Mouse (Mus musculus): ENCODE results near the gene Egln3. TPM values are rescaled to one million over a fixed set of nuclear protein-coding genes. Genes with fewer than 3 reads are reported as not detected.

Gene Egln3
- 52.5 and 53.4 TPM in 2 replicates for polyA plus RNA-seq (2015; fragmentation: Nextera tagmentation; extraction: Ambion mirVana)

- peaks cover 29% of the 10 kb centered on the region for H3K4me1 ChIP-seq
- peak; percentile 87 for ATAC-seq (ENCODE audit: insufficient read depth, low FRiP score, low read depth)
- peak within 1 kb of the TSS; percentile 79 for H3K4me3 ChIP-seq (replicated peaks)
- H3K27ac ChIP-seq, result peak within 1 kb of the TSS; percentile 88
- H3K9me3 ChIP-seq, result no peaks in the 10 kb centered on the region
- peak within 1 kb of the TSS; percentile 95 for H3K4me2 ChIP-seq
- under 1% methylated on average over 25 of the region's 25 CpGs for WGBS
- H3K9ac ChIP-seq, result peak within 1 kb of the TSS; percentile 97
- no peaks in the 10 kb centered on the region for H3K36me3 ChIP-seq
- H3K27me3 ChIP-seq (replicated peaks), result no peaks in the 10 kb centered on the region
These were observed at the start of gene Egln3 for GRCm38 (mm10) chr12:54203656-54204045. TSS of gene Egln3 (minus strand) at chr12:54203860.

GRCm38 (mm10) chr12:54253449-54253848, 49.8 kb upstream of the Egln3 start:
- WGBS, result 77% methylated on average over 4 of the region's 4 CpGs
- Histone ChIP-seq H3K27ac (no peak overlapping the region), H3K36me3 (no peaks in the 10 kb centered on the region), H3K4me2 (no peak overlapping the region), H3K9ac (no peak overlapping the region), H3K4me1 (no peaks in the 10 kb centered on the region), H3K4me3 (replicated peaks) (no peak overlapping the region), H3K27me3 (replicated peaks) (no peaks in the 10 kb centered on the region), H3K9me3 (no peaks in the 10 kb centered on the region)
- ATAC-seq (ENCODE audit: insufficient read depth, low FRiP score, low read depth), result no peak

- peak; percentile 47; the same call in 1 of the 2 replicates for ATAC-seq (ENCODE audit: insufficient read depth, low FRiP score, low read depth)
- Histone ChIP-seq H3K9me3 (no peaks in the 10 kb centered on the region), H3K27me3 (replicated peaks) (no peaks in the 10 kb centered on the region), H3K4me2 (no peak overlapping the region), H3K4me3 (replicated peaks) (no peak overlapping the region), H3K4me1 (no peaks in the 10 kb centered on the region), H3K9ac (no peak overlapping the region), H3K27ac (peak overlapping the region; percentile 26; the same call in 1 of the 2 replicates), H3K36me3 (no peaks in the 10 kb centered on the region)
- 61% methylated on average over 9 of the region's 9 CpGs for WGBS
These were observed 48.3 kb upstream of the Egln3 start for GRCm38 (mm10) chr12:54251942-54252400.

GRCm38 (mm10) chr12:54247835-54248234, 44.2 kb upstream of the Egln3 start:
- Histone ChIP-seq H3K9ac (no peak overlapping the region), H3K9me3 (no peaks in the 10 kb centered on the region), H3K4me3 (replicated peaks) (no peak overlapping the region), H3K36me3 (no peaks in the 10 kb centered on the region), H3K27me3 (replicated peaks) (no peaks in the 10 kb centered on the region), H3K4me2 (no peak overlapping the region), H3K27ac (no peak overlapping the region), H3K4me1 (no peaks in the 10 kb centered on the region)
- no peak for ATAC-seq (ENCODE audit: insufficient read depth, low FRiP score, low read depth)
- 85% methylated on average over 7 of the region's 7 CpGs for WGBS

GRCm38 (mm10) chr12:54243158-54243557, 39.5 kb upstream of the Egln3 start:
- no peak overlapping the region for H3K4me3 ChIP-seq (replicated peaks)
- ATAC-seq (ENCODE audit: insufficient read depth, low FRiP score, low read depth), result no peak
- no peak overlapping the region for H3K27ac ChIP-seq
- no peak overlapping the region for H3K4me2 ChIP-seq
- no peaks in the 10 kb centered on the region for H3K9me3 ChIP-seq
- 56% methylated on average over 5 of the region's 5 CpGs for WGBS
- no peak overlapping the region for H3K9ac ChIP-seq
- H3K4me1 ChIP-seq, result no peaks in the 10 kb centered on the region
- no peaks in the 10 kb centered on the region for H3K27me3 ChIP-seq (replicated peaks)
- H3K36me3 ChIP-seq, result no peaks in the 10 kb centered on the region

- ATAC-seq (ENCODE audit: insufficient read depth, low FRiP score, low read depth), result no peak
- H3K36me3 ChIP-seq, result no peaks in the 10 kb centered on the region
- H3K27ac ChIP-seq, result no peak overlapping the region
- no peak overlapping the region for H3K4me3 ChIP-seq (replicated peaks)
- H3K27me3 ChIP-seq (replicated peaks), result no peaks in the 10 kb centered on the region
- H3K9ac ChIP-seq, result no peak overlapping the region
- WGBS, result 73% methylated on average over 6 of the region's 6 CpGs
- H3K9me3 ChIP-seq, result no peaks in the 10 kb centered on the region
- no peaks in the 10 kb centered on the region for H3K4me1 ChIP-seq
- H3K4me2 ChIP-seq, result no peak overlapping the region
These were observed 38.3 kb upstream of the Egln3 start for GRCm38 (mm10) chr12:54241976-54242375.

- 72% methylated on average over 6 of the region's 6 CpGs for WGBS
- Histone ChIP-seq H3K27me3 (replicated peaks) (no peaks in the 10 kb centered on the region), H3K9ac (no peak overlapping the region), H3K4me2 (no peak overlapping the region), H3K4me1 (no peaks in the 10 kb centered on the region), H3K36me3 (no peaks in the 10 kb centered on the region), H3K9me3 (no peaks in the 10 kb centered on the region), H3K27ac (no peak overlapping the region), H3K4me3 (replicated peaks) (no peak overlapping the region)
- ATAC-seq (ENCODE audit: insufficient read depth, low FRiP score, low read depth), result no peak
These were observed 30.1 kb upstream of the Egln3 start for GRCm38 (mm10) chr12:54233794-54234193.

GRCm38 (mm10) chr12:54232996-54233603, 29.4 kb upstream of the Egln3 start:
- H3K9ac ChIP-seq, result no peak overlapping the region
- no peaks in the 10 kb centered on the region for H3K36me3 ChIP-seq
- no peak overlapping the region for H3K27ac ChIP-seq
- no peaks in the 10 kb centered on the region for H3K27me3 ChIP-seq (replicated peaks)
- no peak for ATAC-seq (ENCODE audit: insufficient read depth, low FRiP score, low read depth)
- 69% methylated on average over 7 of the region's 7 CpGs for WGBS
- H3K4me3 ChIP-seq (replicated peaks), result no peak overlapping the region
- no peaks in the 10 kb centered on the region for H3K9me3 ChIP-seq
- no peaks in the 10 kb centered on the region for H3K4me1 ChIP-seq
- H3K4me2 ChIP-seq, result no peak overlapping the region

- Histone ChIP-seq H3K27ac (no peak overlapping the region), H3K9ac (no peak overlapping the region), H3K27me3 (replicated peaks) (no peaks in the 10 kb centered on the region), H3K4me1 (no peaks in the 10 kb centered on the region), H3K9me3 (no peaks in the 10 kb centered on the region), H3K4me3 (replicated peaks) (no peak overlapping the region), H3K4me2 (no peak overlapping the region), H3K36me3 (no peaks in the 10 kb centered on the region)
- ATAC-seq (ENCODE audit: insufficient read depth, low FRiP score, low read depth), result no peak
- 72% methylated on average over 5 of the region's 5 CpGs for WGBS
These were observed 28.8 kb upstream of the Egln3 start for GRCm38 (mm10) chr12:54232456-54232855.

GRCm38 (mm10) chr12:54227551-54227950, 23.9 kb upstream of the Egln3 start:
- Histone ChIP-seq H3K4me1 (no peaks in the 10 kb centered on the region), H3K27ac (no peak overlapping the region), H3K36me3 (no peaks in the 10 kb centered on the region), H3K4me2 (no peak overlapping the region), H3K27me3 (replicated peaks) (no peaks in the 10 kb centered on the region), H3K9me3 (no peaks in the 10 kb centered on the region), H3K9ac (no peak overlapping the region), H3K4me3 (replicated peaks) (no peak overlapping the region)
- ATAC-seq (ENCODE audit: insufficient read depth, low FRiP score, low read depth), result no peak
- WGBS, result 78% methylated on average over 8 of the region's 8 CpGs

- no peak overlapping the region for H3K27ac ChIP-seq
- 66% methylated on average over 2 of the region's 2 CpGs for WGBS
- no peaks in the 10 kb centered on the region for H3K27me3 ChIP-seq (replicated peaks)
- H3K36me3 ChIP-seq, result no peaks in the 10 kb centered on the region
- H3K9ac ChIP-seq, result no peak overlapping the region
- H3K4me2 ChIP-seq, result no peak overlapping the region
- no peak overlapping the region for H3K4me3 ChIP-seq (replicated peaks)
- no peaks in the 10 kb centered on the region for H3K9me3 ChIP-seq
- H3K4me1 ChIP-seq, result no peaks in the 10 kb centered on the region
- ATAC-seq (ENCODE audit: insufficient read depth, low FRiP score, low read depth), result no peak
These were observed 22.7 kb upstream of the Egln3 start for GRCm38 (mm10) chr12:54226341-54226740.

- Histone ChIP-seq H3K4me2 (no peak overlapping the region), H3K9me3 (no peaks in the 10 kb centered on the region), H3K4me3 (replicated peaks) (no peak overlapping the region), H3K27me3 (replicated peaks) (no peaks in the 10 kb centered on the region), H3K9ac (no peak overlapping the region), H3K36me3 (no peaks in the 10 kb centered on the region), H3K4me1 (no peaks in the 10 kb centered on the region), H3K27ac (no peak overlapping the region)
- ATAC-seq (ENCODE audit: insufficient read depth, low FRiP score, low read depth), result no peak
- 72% methylated on average over 4 of the region's 4 CpGs for WGBS
These were observed 21.9 kb upstream of the Egln3 start for GRCm38 (mm10) chr12:54225610-54226009.

- H3K4me3 ChIP-seq (replicated peaks), result no peak overlapping the region
- H3K36me3 ChIP-seq, result no peaks in the 10 kb centered on the region
- WGBS, result 43% methylated on average over 3 of the region's 3 CpGs
- H3K27me3 ChIP-seq (replicated peaks), result no peaks in the 10 kb centered on the region
- no peak overlapping the region for H3K27ac ChIP-seq
- H3K4me2 ChIP-seq, result no peak overlapping the region
- H3K4me1 ChIP-seq, result no peaks in the 10 kb centered on the region
- no peaks in the 10 kb centered on the region for H3K9me3 ChIP-seq
- ATAC-seq (ENCODE audit: insufficient read depth, low FRiP score, low read depth), result no peak
- no peak overlapping the region for H3K9ac ChIP-seq
These were observed 21.4 kb upstream of the Egln3 start for GRCm38 (mm10) chr12:54225090-54225489.
